Mouse (Mus musculus): ENCODE results near the gene Ecm1. TPM values are rescaled to one million over a fixed set of nuclear protein-coding genes. Genes with fewer than 3 reads are reported as not detected.

The Ecm1 gene
- total RNA-seq, 1 experiment from 2014 or later: 4.1 TPM

DNA sequence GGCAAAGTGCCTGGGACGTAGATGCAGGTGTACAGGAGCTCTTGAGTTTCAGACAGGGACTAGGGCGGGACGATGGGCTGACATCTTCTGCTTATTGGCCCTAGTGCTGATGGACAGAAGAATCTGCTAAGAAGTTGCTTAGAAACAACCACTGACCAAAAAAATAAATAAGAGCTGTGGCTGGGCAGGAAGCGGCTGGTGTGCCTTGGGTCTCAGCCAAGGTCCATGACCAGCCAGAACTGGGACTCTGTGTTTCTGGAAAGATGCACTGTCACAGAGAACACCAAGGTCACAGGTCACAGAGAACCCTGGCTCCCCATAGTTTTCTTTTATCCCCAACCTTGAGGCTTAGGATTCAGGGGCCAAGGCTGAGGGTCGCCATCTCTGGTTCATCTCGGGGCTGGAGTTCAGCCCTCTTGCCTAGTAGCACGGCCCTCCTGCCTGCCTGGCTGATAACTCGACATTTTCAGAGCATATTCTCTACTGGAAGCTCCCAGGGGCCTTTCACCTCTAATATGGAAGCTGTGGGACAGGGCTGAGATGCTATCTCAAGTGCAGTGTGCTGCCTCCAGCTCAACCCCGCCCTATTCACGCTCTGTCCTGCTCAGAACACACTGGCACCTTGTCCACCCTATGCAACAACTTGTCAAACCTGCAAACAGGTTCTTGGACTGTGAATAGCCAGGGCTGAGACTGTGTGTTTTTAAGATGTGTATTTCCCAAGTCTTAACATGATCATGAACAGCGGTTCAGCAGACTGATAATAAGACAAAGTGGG is 6.4 kb downstream of the Ecm1 start:
- ATAC-seq (replicated peaks in 1 of 2; ENCODE audit: insufficient read depth in 1 of 2, low FRiP score in 2 of 2, low TSS enrichment in 1 of 2, low read depth in 1 of 2, poor library complexity in 2 of 2, severe bottlenecking in 2 of 2): peak; percentile 54 to 64; a peak in 3 of 4 replicates

DNA sequence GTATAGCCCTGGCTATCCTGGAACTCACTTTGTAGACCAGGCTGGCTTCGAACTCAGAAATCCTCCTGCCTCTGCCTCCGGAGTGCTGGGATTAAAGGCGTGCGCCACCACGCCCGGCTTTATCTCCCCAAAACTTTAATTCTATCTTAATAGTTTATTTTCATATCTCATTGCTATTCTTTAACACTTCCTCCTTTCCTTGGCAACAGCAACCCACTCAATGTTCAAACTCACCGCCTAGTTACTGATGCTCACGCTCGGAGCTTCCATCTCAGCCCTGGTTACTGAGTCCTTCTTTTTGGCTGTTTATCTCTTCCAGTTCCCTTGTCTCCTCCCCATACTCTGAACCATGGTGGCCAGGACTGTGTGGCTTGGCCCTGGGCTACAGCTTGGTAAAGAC is 7.1 kb downstream of the Ecm1 start:
- peak in 1 of 2 experiments; percentile 34; a peak in 2 of 4 replicates for ATAC-seq (replicated peaks in 1 of 2; ENCODE audit: insufficient read depth in 1 of 2, low FRiP score in 2 of 2, low TSS enrichment in 1 of 2, low read depth in 1 of 2, poor library complexity in 2 of 2, severe bottlenecking in 2 of 2)

DNA sequence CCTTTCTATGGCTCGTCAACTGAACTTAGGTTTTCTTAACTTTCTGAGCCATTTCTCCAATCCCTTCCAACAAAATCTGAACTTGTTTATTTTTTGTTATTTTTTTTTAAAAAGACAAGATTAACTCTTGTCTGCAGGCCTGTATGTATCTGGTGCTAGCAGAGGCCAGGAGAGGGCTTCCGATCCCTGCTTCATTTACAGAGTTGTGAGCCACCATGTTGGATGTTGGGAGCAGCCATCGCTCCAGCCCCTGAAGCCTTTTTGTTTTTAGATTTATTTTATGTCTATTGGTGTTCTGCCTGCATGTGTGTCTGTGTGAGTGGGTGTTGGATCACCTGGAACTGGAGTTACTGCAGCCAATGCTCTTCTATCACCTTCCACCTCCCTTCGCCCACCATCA is 7.6 kb downstream of the Ecm1 start:
- no peak for ATAC-seq (replicated peaks in 1 of 2; ENCODE audit: insufficient read depth in 1 of 2, low FRiP score in 2 of 2, low TSS enrichment in 1 of 2, low read depth in 1 of 2, poor library complexity in 2 of 2, severe bottlenecking in 2 of 2)

DNA sequence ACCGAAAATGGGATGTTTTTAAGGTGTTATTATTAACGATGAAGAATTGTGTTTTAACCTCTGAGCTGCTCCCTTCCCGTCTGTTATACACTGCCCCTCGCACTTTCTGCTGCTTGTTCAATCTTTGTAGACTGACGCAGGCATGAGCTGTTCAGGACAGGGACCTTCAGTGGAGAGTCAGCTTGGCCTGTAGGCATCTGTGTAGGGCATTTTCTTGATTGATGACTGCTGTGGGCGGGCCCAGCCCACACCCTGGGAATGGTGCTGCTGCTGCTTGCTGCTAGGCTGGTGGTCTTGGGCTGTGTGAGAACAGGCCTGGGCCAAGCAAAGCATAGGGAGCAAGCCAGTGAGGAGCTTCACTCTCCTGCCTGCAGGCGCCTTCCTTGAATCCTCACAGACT is 8.9 kb downstream of the Ecm1 start:
- ATAC-seq (replicated peaks in 1 of 2; ENCODE audit: insufficient read depth in 1 of 2, low FRiP score in 2 of 2, low TSS enrichment in 1 of 2, low read depth in 1 of 2, poor library complexity in 2 of 2, severe bottlenecking in 2 of 2): no peak

DNA sequence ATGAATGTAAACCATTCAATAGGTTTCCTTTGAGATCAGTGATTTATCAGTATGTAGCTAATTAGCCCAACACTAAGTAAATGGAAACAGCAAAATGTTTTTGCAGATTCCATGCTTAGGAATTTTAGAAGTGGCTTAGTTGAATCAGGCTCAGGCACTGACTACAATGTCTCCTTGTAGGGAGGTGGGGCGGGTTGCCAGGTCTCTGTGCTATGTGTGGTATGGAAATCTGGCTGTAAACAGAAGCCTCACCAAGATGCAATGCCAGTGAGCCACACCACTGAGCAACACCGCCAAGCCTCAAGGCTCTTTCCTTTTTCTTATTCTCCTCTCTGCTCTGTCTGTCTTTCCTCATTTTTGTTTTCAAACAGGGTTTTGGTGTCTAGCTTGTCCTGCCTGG is 10.5 kb downstream of the Ecm1 start:
- ATAC-seq (replicated peaks in 1 of 2; ENCODE audit: insufficient read depth in 1 of 2, low FRiP score in 2 of 2, low TSS enrichment in 1 of 2, low read depth in 1 of 2, poor library complexity in 2 of 2, severe bottlenecking in 2 of 2): no peak

DNA sequence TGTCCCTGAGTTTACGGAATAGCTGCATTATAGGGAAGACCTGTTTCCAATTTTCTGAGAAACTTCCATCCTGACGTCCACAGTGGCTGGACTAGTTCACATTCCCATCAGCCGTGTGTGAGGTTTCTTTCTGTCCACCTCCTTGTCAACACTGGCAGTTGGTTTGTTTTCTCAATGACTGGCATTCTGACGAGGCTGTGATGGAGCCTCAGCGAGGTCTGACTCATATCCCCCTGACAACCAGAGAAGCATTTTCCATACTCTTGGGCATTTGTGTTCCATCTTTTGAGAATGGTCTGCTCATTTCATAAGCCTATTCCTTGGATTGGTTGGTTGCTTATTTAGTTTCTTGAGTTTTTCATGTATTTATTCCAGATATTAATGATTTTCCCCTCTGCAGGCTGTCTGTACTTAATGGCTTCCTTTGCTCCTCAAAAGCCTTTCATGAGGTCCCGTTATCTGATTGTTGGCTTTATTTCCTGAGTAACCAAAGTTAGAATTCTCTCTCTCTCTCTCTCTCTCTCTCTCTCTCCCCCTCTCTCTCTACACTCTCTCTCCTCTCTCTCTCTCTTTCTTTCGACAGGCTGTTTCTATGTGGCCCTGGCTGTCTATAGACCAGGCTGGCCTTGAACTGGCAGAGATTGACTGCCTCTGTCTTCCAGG is 12.5 kb downstream of the Ecm1 start:
- ATAC-seq (replicated peaks in 1 of 2; ENCODE audit: insufficient read depth in 1 of 2, low FRiP score in 2 of 2, low TSS enrichment in 1 of 2, low read depth in 1 of 2, poor library complexity in 2 of 2, severe bottlenecking in 2 of 2): no peak

DNA sequence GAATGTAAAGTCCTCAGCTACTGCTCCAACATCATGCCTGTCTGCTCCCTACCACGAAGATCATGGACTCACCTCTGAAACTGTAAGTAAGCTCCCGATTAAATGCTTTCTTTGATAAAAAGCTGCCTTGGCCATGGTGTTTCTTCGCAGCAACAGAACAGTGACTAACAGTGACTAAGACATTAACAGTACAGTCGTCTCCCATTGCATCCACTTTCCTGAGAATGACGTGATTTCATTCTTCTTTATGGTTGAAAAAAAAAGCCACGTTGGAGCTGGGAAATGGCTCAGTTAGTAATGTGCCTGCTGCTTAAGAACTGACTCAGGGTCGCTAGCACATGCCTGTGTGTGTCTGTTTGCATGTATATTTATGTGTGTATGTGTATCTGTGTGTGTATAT is 13.5 kb downstream of the Ecm1 start:
- ATAC-seq (replicated peaks in 1 of 2; ENCODE audit: insufficient read depth in 1 of 2, low FRiP score in 2 of 2, low TSS enrichment in 1 of 2, low read depth in 1 of 2, poor library complexity in 2 of 2, severe bottlenecking in 2 of 2): no peak

DNA sequence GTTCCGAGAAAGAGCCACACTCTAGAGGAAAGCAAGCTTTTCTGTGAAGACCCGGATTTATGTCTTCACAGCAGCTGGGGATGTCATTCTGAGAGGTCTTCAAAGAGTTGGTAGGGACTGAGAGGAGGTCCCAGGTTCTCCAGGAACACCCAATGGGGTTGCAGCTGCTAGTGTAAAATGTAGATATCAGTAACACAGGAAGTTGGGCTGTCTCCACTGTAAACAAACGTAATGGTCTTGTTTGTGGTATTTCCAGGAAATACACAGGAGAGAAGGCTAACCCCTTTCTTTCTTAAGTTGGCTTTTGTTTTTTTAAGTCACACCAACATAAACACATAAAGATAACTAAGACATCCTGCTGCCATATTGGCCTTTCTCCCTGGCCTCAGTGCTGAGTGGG is 17.0 kb downstream of the Ecm1 start:
- no peak for ATAC-seq (replicated peaks in 1 of 2; ENCODE audit: insufficient read depth in 1 of 2, low FRiP score in 2 of 2, low TSS enrichment in 1 of 2, low read depth in 1 of 2, poor library complexity in 2 of 2, severe bottlenecking in 2 of 2)

DNA sequence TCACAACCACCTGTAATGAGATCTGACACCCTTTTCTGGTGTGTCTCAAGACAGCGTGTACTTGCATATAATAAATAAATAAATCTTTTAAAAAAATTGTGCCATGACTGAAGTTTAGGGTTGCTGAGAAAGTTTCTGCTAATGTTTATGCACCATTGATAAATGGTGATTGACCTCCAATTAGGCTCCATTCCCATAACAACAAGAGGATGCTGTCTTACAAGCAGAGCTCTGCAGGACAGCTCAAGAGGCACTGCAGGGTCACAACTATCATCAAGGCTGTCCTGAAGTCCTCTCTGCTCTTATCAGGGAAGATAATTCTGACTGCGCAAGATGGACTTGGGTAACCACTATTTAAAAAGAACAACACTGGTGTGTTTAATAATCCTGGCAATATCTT is 21.2 kb downstream of the Ecm1 start:
- no peak for ATAC-seq (replicated peaks in 1 of 2; ENCODE audit: insufficient read depth in 1 of 2, low FRiP score in 2 of 2, low TSS enrichment in 1 of 2, low read depth in 1 of 2, poor library complexity in 2 of 2, severe bottlenecking in 2 of 2)

DNA sequence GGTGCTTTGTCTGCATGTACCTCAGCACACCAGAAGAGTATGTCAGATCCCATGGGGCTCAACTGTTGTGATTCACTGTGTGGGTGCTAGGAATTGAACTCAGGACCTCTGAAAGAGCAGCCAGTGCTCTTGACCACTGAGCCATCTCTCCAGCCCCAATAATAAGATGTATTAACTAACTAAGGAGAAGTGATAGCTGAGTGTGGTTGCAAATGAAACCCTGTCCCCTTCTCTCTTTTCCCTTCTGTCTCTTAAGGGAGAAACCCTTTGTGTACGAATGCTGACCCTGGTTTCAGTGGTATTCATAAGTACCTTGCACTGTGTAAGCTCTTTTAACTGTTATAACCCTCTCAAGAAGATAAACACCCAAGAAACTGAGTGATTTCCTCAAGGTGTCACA is 23.3 kb downstream of the Ecm1 start:
- ATAC-seq (replicated peaks in 1 of 2; ENCODE audit: insufficient read depth in 1 of 2, low FRiP score in 2 of 2, low TSS enrichment in 1 of 2, low read depth in 1 of 2, poor library complexity in 2 of 2, severe bottlenecking in 2 of 2): no peak

DNA sequence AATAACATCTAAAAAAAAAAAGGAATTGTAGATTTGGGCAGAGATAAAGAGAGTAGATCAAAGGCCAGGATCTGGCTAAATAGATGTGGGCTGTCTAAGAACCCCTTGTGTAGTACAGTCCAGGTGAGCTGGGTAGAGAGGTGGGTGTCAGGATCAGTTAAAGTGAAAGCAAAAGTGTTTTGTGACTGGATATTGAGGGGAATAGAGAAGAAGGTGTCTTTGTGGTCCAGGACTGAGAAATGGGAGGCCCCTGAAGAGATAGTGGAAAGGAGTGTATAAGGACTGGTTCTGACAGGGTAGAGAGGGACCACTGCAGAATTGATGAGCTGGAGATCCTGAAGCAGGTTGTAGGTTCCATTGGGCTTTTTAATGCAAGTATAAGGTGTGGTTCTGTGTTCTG is 29.4 kb downstream of the Ecm1 start:
- no peak for ATAC-seq (replicated peaks in 1 of 2; ENCODE audit: insufficient read depth in 1 of 2, low FRiP score in 2 of 2, low TSS enrichment in 1 of 2, low read depth in 1 of 2, poor library complexity in 2 of 2, severe bottlenecking in 2 of 2)

DNA sequence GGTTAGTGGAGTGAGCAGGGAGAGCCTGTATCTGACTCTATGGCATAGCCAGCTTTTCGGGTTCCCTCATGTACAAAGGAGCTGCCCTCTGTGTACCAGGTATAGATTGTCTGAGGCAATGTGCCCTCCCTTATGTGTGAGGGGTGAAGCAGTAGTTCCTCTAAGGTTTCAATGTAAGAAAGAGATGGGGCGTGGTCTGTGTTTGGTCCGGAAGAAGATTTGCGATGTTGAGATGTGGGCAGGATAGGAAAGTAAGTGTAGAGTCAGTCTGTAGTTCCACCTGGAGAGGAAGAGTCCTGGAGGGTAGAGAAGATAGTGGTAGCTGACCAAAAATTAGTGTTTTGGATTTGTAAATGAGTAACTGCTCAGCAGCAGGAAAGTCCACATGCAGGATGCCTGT is 30.3 kb downstream of the Ecm1 start:
- no peak for ATAC-seq (replicated peaks in 1 of 2; ENCODE audit: insufficient read depth in 1 of 2, low FRiP score in 2 of 2, low TSS enrichment in 1 of 2, low read depth in 1 of 2, poor library complexity in 2 of 2, severe bottlenecking in 2 of 2)

DNA sequence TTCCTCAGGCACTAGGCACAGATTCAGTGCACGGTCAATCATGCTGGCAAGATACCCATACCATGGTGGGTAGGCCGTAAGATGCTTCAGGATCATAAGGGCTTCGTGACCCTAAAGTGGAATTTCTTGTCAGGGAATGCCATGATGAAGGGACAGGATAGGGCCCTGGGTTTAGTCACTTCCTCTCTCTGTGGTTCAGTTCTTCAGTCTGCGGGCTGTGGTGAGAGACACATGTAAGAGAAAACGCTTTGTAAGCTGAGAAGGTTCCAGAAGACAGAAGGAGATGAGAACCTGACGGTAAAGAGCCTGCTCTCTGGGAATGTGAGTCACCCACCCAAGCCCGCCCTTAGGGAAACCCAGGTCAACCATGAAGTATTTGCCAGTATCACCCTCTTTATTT is 31.9 kb downstream of the Ecm1 start:
- peak; percentile 50 to 63; a peak in 3 of 4 replicates for ATAC-seq (replicated peaks in 1 of 2; ENCODE audit: insufficient read depth in 1 of 2, low FRiP score in 2 of 2, low TSS enrichment in 1 of 2, low read depth in 1 of 2, poor library complexity in 2 of 2, severe bottlenecking in 2 of 2)

DNA sequence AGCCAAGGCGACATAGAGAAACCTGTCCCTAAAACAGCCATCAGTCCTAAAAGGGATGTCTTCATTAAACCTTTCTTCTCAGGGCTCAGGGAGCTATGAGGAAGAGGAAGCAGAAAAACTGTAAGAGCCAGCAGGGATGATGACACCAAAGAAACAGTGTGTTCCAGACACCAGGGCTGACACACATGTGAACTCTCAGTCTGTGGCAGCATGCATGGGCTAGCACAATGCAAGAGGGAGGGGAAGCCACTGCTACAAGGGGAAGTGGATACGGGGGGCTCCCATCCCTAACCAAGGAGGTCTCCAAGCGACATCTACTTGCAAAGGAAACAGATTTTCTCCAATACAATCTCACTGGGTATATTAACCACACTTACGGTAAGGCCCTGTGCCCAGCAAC is 33.1 kb downstream of the Ecm1 start:
- ATAC-seq (replicated peaks in 1 of 2; ENCODE audit: insufficient read depth in 1 of 2, low FRiP score in 2 of 2, low TSS enrichment in 1 of 2, low read depth in 1 of 2, poor library complexity in 2 of 2, severe bottlenecking in 2 of 2): peak; percentile 49 to 52; a peak in 3 of 4 replicates

DNA sequence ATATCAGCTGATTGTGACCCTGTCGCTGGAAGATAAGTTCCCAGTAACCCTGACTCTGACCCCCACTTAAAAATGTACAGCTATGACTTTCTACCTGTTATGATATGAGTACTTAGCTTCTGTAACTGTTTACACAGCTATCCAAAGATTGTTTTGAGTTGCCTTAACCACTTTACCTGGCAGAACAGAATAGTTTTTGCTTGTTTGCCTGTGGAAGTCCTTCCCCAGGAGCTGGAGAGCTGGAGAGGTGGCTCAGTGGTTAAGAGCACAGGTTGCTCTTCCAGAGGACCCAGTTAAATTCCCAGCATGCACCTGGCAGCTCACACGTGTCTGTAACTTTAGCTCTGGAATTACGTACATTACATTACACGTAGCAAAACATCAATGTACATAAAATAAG is 34.8 kb downstream of the Ecm1 start:
- no peak for ATAC-seq (replicated peaks in 1 of 2; ENCODE audit: insufficient read depth in 1 of 2, low FRiP score in 2 of 2, low TSS enrichment in 1 of 2, low read depth in 1 of 2, poor library complexity in 2 of 2, severe bottlenecking in 2 of 2)

DNA sequence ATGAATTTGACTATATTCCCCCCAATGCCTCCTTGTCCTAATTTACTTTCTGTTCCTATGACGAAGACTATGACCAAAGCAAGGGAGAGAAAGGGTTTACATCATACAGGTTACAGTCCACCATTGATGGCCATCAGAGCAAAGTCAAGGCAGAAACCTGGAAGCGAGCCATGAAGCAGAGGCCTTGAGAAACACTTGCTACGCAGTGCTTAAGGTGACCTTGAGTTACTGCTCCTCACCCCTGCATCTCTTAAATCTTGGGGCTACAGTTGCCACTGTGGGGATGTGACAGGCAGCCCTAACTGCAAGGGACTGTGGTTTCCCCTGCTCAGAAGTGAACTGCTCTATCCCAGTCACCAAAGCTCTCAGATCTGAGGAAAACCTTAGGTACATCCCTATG is 36.1 kb downstream of the Ecm1 start:
- no peak for ATAC-seq (replicated peaks in 1 of 2; ENCODE audit: insufficient read depth in 1 of 2, low FRiP score in 2 of 2, low TSS enrichment in 1 of 2, low read depth in 1 of 2, poor library complexity in 2 of 2, severe bottlenecking in 2 of 2)

DNA sequence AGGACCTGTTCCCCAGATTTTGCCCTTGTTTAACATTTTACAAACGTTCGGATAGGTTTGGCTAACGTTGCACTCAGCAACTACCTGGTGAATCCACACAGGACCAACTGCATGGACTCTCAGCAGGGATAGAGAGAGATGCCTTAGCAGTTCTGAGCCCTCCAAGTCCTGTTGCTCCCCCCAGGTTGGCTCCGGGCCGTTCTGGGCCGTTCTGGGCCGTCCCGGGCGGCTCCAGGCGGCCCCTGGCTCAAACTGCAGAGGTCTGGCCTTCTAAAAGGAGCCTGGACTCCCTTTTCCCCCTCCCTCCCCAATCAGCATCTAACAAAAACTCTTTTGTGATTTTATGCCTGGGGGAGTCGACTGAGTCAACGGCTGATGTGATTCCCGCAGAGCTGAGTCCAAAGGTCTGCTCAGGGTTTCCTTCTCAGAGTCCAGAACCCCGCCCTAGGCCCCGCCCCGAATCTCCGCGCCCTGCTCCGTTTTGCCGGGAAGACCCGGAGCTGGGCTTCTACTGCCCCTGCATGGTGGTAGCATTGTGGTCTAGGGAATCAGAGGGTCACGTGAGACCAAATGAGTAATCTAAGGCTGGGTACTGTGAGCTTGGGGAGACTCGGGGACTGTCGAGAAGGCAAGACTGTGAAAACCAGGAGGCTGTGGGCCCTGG is 37.4 kb downstream of the Ecm1 start:
- ATAC-seq (replicated peaks in 1 of 2; ENCODE audit: insufficient read depth in 1 of 2, low FRiP score in 2 of 2, low TSS enrichment in 1 of 2, low read depth in 1 of 2, poor library complexity in 2 of 2, severe bottlenecking in 2 of 2): peak; percentile 16 to 50; a peak in 3 of 4 replicates

DNA sequence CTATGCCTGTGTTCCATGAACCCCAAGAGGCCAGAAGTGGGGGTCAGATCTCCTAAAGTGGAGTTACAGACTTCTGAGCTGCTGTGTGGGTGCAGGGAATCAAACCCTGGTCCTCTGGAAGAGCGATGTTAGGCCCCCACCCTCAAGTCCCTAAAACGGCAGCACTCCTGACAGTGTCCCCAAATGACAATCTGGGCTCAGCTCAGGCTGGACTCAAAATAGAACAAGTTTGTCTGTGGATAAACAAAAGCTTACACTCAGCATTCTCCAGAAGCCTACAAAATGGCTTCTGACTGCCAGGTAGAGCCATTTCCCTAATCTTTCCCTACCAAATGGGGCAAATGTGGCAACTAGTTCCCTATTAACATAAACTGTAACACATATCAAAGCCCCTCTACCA is 38.3 kb downstream of the Ecm1 start:
- no peak for ATAC-seq (replicated peaks in 1 of 2; ENCODE audit: insufficient read depth in 1 of 2, low FRiP score in 2 of 2, low TSS enrichment in 1 of 2, low read depth in 1 of 2, poor library complexity in 2 of 2, severe bottlenecking in 2 of 2)
